Comparison of ENCODE assay signal across 8 mouse cellular contexts in the genomic region with DNA sequence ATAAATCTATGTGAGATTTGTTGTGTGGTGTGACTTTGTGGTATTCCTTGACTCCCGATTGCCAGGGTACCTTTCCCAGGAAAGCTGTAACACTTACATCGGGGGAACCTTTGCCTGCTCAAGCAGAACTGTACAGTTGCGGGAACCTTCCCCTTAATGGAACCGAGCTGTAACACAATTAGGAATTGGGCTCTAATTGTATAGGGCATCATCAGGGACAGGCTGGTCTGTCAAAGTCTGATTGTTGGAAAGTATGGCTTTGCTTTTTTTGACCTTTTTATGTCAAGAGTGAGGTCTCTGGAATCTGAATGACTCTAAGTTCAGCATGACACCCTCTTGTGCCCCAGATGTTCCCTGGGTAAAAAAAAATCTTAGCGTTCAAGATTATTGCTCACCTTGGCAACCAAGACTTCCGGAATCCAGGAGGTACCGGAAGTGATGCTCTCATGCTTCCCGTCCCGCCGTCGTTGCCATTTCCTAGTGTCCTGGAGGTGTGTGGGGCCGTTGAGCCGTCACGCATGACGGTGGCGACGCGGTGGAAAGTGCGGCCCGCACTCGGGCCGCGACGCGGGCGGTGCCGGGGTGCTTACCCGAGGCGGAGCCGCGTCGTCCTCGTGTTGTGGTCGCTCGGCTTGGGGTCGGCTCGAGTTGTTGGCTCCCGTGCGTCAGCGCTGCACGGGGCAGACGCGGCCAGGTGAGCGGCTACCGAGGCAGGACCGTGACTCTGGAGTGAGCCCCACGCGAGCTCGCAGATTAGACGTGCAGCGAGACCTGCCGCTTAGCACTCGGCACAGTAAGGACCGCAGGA. TPM values are rescaled to one million over a fixed set of nuclear protein-coding genes. Genes with fewer than 3 reads are reported as not detected.
DNase-seq lines count a peak whose midpoint lies in the region; ATAC-seq and TF ChIP-seq lines count a peak whose summit lies in the region.

No protein-coding gene starts in this region.

- peak; percentile 84; the same call in 1 of the 2 replicates for TF ChIP-seq POLR2A in lung, adult 2 months (IDR thresholded peaks at IDR 0.05; ENCODE audit: borderline replicate concordance, extremely low read depth, low read depth, low read length)

- peaks cover 18% of the 10 kb centered on the region for H3K36me3 ChIP-seq in neural tube, embryonic 15.5 days

- peak overlapping the region; percentile 66 for H3K9ac ChIP-seq in neural tube, embryonic 15.5 days (replicated peaks)

- peak overlapping the region; percentile 71 for H3K4me2 ChIP-seq in neural tube, embryonic 15.5 days

- DNase-seq in MN1 (ENCODE audit: low spot score), result peak; percentile 82
- peak; percentile 62 for DNase-seq in cerebellum, adult 8-10 months
- DNase-seq in forelimb bud, embryonic 11.5 days (ENCODE audit: low read depth, low spot score), result peak; percentile 65
- peak; percentile 38 to 56 for DNase-seq in heart, postnatal 36 days
- DNase-seq in layer of hippocampus, adult 18-20 months (ENCODE audit: low spot score in 2 of 2), result peak; percentile 31 to 67
- peak; percentile 61 for DNase-seq in lung, adult 2 months
- DNase-seq in testis, postnatal 10 days (ENCODE audit: low spot score), result peak; percentile 63

- peak overlapping the region; percentile 96 for H3K4me3 ChIP-seq in lung, adult 2 months (replicated peaks; ENCODE audit: extremely low read depth, low read depth, low read length)
- peak overlapping the region; percentile 61 for H3K4me3 ChIP-seq in neural tube, embryonic 15.5 days (replicated peaks)

- WGBS in lung, adult 2 months, result 7% methylated on average over 54 of the region's 54 CpGs
- WGBS in neural tube, embryonic 15.5 days, result 7% methylated on average over 54 of the region's 54 CpGs

- no peaks in the 10 kb centered on the region; the same call in 1 of the 2 replicates for H3K4me1 ChIP-seq in lung, adult 2 months (ENCODE audit: control insufficient read depth, insufficient read depth, low read length)
- H3K4me1 ChIP-seq in neural tube, embryonic 15.5 days, result peaks cover 10% of the 10 kb centered on the region

- intact Hi-C loops in heart, postnatal 36 days (cut with DNase I), result no loop called here

- TF ChIP-seq CTCF in lung, adult 2 months (IDR thresholded peaks at IDR 0.05; ENCODE audit: insufficient read depth, low read length), result no peak

- ATAC-seq in neural tube, embryonic 15.5 days (ENCODE audit: low FRiP score), result peak; percentile 94

- no peaks in the 10 kb centered on the region for H3K9me3 ChIP-seq in neural tube, embryonic 15.5 days (replicated peaks)

- peak overlapping the region; percentile 70 for H3K27ac ChIP-seq in neural tube, embryonic 15.5 days (replicated peaks)

- H3K27me3 ChIP-seq in neural tube, embryonic 15.5 days (replicated peaks), result no peaks in the 10 kb centered on the region

RNA-seq across cellular contexts. Expression of gene Zkscan7, which starts 1.1 kb away (rescaled TPM):
- total RNA-seq in heart, postnatal 36 days (2021), result 1 to 10 TPM; 6.3 to 6.6 TPM
- 1 to 10 TPM; 4.1 to 4.7 TPM for total RNA-seq in layer of hippocampus, adult 18-20 months (2021)
- polyA plus RNA-seq in lung, adult 2 months (2012; rRNA removed), result 2.3 and 4.0 TPM in 2 replicates
- 3.5 TPM in 2 replicates for polyA plus RNA-seq in neural tube, embryonic 15.5 days (2015; fragmentation: Nextera tagmentation; extraction: Ambion mirVana)

RNA-seq across cellular contexts. Expression of gene Zfp445, which starts 20.8 kb away (rescaled TPM):
- 10 to 100 TPM; 81.3 to 84.5 TPM for total RNA-seq in heart, postnatal 36 days (2021)
- total RNA-seq in layer of hippocampus, adult 18-20 months (2021), result 100 to 1,000 TPM; 152 to 156 TPM
- 23.1 and 36.9 TPM in 2 replicates for polyA plus RNA-seq in lung, adult 2 months (2012; rRNA removed)
- polyA plus RNA-seq in neural tube, embryonic 15.5 days (2015; fragmentation: Nextera tagmentation; extraction: Ambion mirVana), result 90.1 and 96.7 TPM in 2 replicates

RNA-seq across cellular contexts. Expression of gene Zfp105, which starts 36.3 kb away (rescaled TPM):
- total RNA-seq in heart, postnatal 36 days (2021), result 1 to 10 TPM; 1.9 to 2.0 TPM
- 1 to 10 TPM; 6.7 to 7.0 TPM for total RNA-seq in layer of hippocampus, adult 18-20 months (2021)
- 1.1 and 1.7 TPM in 2 replicates for polyA plus RNA-seq in lung, adult 2 months (2012; rRNA removed)
- 15.4 and 16.6 TPM in 2 replicates for polyA plus RNA-seq in neural tube, embryonic 15.5 days (2015; fragmentation: Nextera tagmentation; extraction: Ambion mirVana)

RNA-seq across cellular contexts. Expression of gene Gm35549, which starts 42.7 kb away (rescaled TPM):
- not detected for total RNA-seq in heart, postnatal 36 days (2021)
- total RNA-seq in layer of hippocampus, adult 18-20 months (2021), result not detected
- not detected in 2 replicates for polyA plus RNA-seq in lung, adult 2 months (2012; rRNA removed)
- 0.51 and 0.55 TPM in 2 replicates for polyA plus RNA-seq in neural tube, embryonic 15.5 days (2015; fragmentation: Nextera tagmentation; extraction: Ambion mirVana)

Comparison
In these comparisons a context has a peak if more than half of its experiments do, and no peak if none do; other contexts are left out.
1. Peak in every context shown above with its lines: DNase-seq, ATAC-seq, H3K4me3 ChIP-seq and H3K27ac ChIP-seq.